Mouse (Mus musculus) spleen, embryonic (tissue): ENCODE measurements around the gene Akna.

Experiments
- CTCF ChIA-PET: fragments of 350-600 bp; sonication (Branson Sonifier 250); formaldehyde crosslinking; loops from one replicate; lab custom pipeline; 2022; lab: Charles Lee

Gene Akna

DNA sequence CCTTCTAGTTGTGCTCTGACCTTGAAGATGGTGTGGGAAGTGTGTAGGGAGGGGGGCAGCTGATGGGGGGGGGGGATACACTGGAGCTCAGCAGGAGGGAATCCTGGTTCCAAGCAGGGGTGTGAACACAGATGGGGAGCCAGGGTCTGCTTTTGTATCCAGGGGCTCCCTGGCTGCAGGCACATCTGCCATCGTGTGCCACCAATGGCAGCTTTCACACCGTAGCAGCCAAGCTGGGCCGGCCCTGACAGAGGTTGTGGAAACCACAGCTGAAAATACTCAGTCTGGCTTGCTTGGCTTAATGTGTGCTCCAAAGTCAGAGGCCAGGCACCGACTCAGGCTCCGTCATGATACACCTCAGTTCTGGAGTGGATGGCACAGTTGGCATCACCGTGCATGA lies 15.1 kb downstream of the Akna start:
- CTCF ChIA-PET: no interaction called here

DNA sequence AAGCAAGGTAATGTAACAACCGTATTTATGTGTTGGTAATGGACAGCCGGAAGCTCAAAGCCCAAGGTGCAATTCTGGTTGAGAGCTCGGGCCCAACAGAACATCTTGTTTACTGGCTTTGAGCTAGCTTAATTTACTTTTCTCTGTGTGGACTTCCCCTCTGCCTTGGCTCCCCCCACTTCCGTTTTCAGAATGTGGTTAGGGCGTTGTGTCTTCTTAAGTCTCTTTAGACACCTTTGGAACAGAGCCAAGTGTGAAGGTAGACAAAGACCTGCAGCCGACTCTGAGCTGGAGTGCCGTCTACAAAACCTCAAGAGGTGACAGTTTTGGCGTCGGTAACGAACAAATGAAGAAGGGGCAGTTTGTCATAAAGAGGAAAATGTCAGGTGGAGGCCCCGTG lies 17.4 kb downstream of the Akna start:
- CTCF ChIA-PET: interaction anchor here (0.5 to 0.7 kb wide), 2 partner anchors 17 to 630 kb away, joined by 3 read pairs; no protein-coding TSS in a partner anchor

DNA sequence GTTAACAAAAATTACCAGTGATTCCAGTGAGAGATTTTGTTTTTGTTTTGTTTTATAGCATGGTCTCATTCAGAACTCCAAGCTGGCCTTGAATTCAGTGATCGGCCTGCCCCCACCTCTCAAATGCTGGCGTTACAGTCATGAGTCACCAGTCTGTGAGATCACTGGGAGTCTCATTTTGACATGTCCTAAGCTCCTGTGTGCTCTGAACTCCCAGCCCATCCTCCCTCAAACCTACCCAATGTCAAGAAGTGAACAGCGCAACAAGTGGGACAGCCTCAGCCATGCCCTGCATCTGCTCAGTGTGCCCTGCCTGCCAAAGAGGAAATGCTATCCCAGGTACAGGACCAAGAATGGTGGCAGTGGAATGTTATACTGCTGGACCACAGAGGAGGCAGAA lies 17.9 kb downstream of the Akna start:
- CTCF ChIA-PET: interaction anchor here (0.5 to 0.7 kb wide), 2 partner anchors 16 to 630 kb away, joined by 3 read pairs; no protein-coding TSS in a partner anchor

DNA sequence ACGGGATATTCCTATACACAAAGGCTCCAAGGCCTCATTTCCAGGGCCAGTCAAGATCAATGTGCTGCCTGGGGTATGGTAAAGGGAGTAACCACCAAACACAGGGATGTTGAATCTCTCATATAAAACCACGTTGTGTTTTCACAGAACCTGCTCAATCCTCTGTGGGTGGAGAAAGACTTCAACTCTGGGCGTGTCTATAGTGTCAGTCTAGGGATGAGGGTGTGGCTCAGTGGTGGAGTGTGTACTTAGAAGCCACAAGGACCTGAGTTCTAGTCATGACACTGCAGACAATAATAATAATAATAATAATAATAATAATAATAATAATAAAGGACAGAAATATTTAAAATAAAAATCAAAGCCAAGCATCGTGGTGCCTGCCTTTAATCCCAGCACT lies 18.9 kb downstream of the Akna start:
- CTCF ChIA-PET: interaction anchor here (0.7 kb wide), 1 partner anchor 8 kb away, joined by 3 read pairs; no protein-coding TSS in a partner anchor

DNA sequence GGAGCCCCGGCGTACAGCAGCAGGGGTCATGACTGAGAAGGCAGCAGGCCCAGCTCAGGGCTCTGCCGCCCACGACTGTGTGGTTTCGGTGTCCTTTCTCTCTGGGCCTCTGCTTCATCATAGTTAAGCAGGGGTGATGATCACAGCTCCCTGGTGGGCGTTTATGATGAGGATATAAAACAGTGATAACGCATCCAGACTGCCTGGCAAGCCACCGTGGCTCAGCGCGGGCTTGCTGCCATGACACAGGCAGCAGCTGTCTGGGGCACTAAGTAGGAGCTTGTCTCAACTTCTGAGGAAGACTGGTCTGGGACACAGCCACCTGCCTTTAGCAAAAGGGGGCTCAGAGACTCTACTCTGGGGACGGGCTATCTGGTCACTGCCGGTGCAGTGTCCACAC lies 19.7 kb downstream of the Akna start:
- CTCF ChIA-PET: interaction anchor here (0.6 kb wide), 1 partner anchor 9 kb away, joined by 3 read pairs; no protein-coding TSS in a partner anchor

DNA sequence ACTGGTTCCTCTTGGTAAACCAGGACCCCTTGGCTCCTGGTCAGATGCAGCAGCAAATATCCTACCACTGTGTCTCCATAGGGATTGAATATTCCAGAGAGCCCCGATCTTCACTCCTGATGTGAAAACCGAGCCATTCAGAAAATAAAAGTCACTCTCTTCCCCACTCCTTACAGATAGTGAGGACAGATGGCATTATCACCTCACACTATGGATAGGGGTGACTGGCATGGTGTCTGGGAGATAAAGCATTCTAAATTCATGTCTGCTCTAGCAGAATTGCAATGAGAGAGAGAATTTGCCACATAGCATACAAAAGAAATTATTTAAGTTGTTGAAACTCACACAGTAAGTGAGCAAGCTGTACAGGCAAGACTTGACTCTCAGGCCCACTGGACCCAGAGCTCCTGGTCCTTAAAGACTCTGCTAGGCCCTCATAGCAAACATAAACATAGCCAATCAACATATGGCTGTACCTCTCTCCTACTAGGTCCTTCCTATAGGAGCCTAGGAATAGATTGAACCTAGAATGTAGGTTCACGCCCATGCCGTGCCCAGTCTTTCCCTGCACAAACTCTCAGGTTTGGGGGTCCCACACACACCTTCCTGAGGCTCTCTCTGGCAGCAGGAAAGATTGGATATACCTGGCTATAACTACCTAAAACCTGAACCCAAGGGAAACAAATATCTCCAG lies 20.3 kb downstream of the Akna start:
- CTCF ChIA-PET: interaction anchor here (0.6 kb wide), 1 partner anchor 9 kb away, joined by 3 read pairs; no protein-coding TSS in a partner anchor

DNA sequence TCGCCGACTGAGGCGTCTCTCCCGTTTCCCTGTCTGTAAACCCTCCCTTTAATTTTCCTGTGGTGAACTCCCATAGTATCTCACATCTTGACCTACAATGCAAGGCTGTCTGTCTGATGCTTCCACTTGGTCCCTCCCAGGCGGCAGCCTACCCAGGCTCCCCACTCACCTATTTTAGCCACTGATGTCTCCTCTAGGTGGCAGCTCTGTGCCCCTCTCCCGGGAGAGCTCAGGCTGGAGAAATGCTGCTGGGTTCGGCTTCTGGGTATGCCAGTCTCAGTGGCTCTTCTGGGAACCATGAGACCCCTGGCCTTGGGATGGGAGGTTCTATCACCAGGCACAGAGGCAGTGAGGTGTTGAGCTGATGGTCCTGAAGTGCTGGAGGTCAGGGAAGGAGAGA lies 25.7 kb downstream of the Akna start:
- CTCF ChIA-PET: interaction anchor here (0.7 to 1.2 kb wide), 2 partner anchors 32 to 169 kb away, joined by 3 read pairs; no protein-coding TSS in a partner anchor

DNA sequence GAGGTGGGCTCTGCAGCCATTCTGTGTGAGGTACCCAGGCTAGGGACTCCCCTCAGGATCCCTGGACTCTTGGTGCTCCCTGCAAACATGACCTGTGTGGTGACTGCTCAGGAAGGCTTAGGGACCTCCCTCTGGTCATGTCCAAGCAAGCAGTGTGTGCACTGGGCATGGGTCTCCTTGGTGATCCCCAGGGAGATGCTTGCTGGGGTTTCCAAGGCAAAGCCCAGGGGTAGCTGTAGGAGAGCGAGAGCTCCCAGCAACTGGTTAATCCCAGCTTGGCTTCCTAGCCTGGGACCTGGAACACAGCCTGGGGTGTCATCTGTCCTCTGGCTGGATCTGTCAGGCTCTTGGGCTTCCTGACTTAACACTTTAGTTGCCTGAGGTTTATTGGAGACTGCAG lies 27.8 kb downstream of the Akna start:
- CTCF ChIA-PET: interaction anchor here (1.0 kb wide), 1 partner anchor 33 kb away, joined by 3 read pairs; no protein-coding TSS in a partner anchor

DNA sequence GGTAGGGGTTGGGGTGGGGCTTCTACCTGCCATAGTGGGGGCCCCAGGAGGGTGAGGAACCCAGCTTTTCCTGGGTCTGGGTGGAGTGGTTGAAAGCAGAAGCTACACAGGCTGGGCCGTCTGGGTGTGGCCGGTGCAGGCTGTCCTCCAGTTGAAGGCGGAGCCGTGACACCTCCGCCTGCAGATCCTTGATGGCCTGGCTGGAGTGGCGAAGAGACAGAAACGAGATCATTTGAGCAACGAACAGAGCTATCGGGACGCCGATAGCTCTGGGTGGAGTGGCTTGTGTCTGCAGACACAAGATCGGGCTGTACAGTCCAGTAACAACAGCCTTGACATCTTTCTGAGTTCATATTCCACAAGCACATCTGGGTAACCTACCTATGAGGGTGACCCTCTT lies 28.8 kb downstream of the Akna start:
- CTCF ChIA-PET: no interaction called here

DNA sequence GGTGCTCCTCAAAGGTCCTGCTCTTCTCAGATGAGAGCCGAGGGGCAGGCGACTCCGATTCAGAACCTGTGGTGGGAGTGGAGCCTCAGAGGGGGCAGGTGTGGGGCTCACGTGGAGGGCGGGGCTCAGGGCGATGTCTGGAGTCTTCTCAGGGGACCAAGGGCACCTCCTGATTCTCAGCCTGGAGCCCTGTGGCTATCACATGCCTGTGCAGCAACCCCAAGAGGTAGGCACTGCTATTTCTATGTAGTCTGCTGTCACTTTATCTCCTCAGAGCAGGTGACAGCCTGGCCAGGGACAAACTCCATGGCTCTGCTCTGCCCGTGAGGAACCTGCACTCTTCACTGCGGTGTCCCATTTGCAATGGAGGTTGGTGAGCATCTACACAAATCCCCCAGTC lies 29.8 kb downstream of the Akna start:
- CTCF ChIA-PET: interaction anchor here (0.6 kb wide), 1 partner anchor 34 kb away, joined by 3 read pairs; no protein-coding TSS in a partner anchor

DNA sequence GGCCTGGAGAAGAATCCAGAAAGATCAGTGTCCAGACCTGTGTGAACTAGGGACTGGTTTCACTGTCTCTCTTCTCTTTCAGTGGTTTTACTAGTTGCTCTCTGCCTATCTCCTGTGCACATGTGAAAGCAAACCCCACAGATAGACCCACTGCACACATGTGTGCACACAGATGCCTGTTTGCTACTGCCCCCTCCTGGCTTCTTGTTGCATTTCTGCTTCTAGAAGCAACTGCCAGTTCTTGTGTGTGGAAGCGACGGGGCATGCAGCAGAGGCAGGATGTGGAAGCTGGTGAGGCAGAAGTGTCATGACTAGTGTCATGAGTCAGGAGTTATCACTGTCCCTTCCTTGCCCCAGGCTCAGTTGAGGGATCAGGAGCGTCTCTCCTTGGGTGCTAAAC lies 31.3 kb downstream of the Akna start:
- CTCF ChIA-PET: no interaction called here

DNA sequence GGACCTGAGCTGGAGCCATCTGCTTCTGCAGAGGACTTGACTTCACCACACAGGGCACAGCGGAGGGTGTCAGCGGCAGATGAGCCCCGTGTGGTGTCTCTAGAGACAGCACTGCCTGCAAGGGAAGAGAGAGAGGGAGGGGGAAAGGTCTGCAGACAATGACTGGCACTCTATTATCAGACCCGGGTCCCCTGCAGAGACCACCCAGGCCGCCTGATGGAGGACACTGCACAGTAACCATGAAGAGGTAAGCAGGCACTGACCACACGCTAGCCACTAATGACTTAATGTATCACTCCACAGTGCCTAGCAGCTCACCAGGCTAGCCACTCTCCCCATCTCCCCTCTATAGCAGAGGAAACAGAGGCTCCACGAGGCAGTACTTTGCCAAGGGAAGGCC lies 32.3 kb downstream of the Akna start:
- CTCF ChIA-PET: no interaction called here

DNA sequence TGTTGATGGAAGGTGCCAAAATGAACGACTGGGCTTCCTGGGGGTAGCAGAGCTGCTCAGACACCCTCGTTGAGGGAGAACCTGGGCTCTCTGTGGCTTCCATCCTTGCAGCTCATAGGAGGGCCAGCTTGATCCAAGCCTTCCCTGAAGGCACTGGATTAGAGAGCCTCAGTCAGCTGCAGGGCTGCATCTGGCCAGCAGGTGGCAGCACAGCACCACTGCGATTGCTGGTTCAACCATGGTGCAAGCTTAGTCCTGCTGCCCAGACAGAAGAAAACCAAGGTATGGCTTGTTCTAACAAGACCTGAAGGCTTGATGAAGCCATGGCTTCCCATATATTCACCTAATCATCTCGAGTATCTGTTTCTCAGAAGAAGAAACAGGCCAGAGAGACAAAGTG lies 34.6 kb downstream of the Akna start:
- CTCF ChIA-PET: interaction anchor here (1.0 to 1.7 kb wide), 4 partner anchors 17 to 40 kb away, joined by 3 to 6 read pairs (median 4); no protein-coding TSS in a partner anchor

DNA sequence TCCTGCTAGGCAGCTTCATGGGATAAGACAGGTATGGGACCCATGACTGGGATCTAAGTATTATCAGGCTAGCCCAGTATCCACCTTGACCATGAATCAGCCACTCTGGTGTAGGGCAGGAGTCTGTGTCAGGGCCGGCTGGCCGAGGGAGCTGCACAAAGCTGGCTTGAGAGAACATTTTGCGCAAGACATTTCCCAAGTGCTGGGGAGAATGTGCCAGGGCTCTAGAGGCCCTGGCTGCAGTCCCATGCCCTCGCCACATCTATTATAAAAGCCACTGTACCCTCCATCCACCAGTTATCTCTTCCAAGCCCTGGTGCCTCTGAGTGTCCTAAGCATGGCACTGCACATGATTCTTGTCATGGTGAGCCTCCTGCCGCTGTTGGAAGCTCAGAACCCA lies 41.0 kb downstream of the Akna start, which contains the start of gene Orm2:
Orm2 (plus strand) TSS at position 300 of the 400 bp plus-strand sequence.
- CTCF ChIA-PET: no interaction called here

DNA sequence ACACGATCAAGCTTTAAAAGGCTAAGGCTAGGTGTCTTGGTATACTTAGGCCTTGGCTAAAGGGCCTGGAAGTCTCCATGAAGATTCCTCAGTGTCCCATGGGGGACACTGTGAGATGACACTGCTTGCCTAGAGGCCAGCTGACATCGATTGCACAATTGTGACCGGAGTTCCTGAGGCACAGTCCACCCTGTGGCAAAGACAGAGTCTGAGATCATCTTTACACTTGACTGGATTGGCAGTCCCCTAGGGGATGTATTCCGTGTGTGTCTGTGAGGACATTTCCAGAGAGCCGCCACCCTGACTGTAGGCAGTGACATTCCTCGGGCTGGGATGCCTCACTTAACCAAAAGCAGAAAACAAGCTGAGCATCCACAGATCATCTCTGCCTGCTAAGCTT lies 43.3 kb downstream of the Akna start:
- CTCF ChIA-PET: no interaction called here

DNA sequence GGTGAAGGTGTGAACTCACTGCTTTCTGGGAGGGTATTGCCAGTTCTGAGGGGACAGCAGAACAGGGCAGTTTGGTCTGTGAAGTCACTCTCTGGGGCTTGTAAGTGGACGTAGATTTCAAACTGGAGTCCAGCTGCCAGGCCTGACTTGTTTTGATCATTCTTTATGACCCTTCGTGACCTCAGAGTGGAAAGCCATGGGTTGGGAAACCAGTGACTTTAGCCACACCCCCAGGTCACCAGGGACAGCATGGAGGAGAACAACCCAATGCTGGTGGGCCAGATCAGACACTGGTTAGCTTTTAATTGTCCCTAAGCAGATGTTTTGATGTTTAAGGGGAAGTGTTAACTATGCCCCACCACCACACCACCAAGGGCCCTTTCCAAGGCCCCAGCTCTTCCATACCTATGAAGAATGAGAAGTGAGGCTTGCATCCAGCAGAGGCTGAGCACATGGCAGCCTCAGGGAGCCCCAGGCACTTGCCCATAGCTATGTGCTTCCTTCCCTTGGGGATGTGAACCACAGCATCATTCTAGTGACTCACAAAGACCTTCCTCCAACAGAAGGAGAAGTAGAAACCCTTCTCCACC lies 46.1 kb downstream of the Akna start:
- CTCF ChIA-PET: interaction anchor here (0.6 kb wide), 1 partner anchor 128 kb away, joined by 3 read pairs; no protein-coding TSS in a partner anchor

DNA sequence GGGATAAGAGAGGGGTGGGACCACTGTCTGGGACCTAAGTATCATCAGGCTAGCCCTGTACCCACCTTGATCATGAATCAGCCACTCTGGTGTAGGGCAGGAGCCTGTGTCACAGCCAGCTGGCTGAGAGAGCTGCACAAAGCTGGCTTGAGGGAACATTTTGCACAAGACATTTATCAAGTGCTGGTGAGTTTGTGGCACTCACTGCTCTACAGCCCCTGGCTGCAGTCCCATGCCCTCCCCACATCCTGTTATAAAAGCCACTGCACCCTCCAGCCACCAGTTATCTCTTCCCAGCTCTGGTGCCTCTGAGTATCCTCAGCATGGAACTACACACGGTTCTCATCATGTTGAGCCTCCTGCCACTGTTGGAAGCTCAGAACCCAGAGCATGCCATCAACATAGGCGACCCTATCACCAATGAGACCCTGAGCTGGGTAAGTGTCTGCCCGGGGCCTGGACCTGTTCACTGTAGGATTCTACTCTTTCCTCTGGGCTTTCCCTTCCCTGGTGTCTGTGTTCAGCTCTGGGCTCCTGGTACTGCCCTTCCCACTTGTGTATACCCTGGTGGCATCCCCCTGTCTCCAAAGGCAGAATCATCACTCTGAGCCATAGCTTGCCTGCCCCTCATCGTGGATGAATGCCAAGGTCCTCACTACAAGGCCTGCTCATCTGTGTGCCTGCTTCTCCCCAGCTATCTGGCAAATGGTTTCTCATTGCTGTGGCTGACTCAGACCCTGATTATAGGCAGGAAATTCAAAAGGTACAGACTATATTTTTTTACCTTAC lies 47.1 kb downstream of the Akna start, which contains the start of gene Orm3:
Orm3 (plus strand) TSS at position 286 of the 789 bp plus-strand sequence.
- CTCF ChIA-PET: interaction anchor here (0.6 kb wide), 1 partner anchor 129 kb away, joined by 3 read pairs; no protein-coding TSS in a partner anchor

DNA sequence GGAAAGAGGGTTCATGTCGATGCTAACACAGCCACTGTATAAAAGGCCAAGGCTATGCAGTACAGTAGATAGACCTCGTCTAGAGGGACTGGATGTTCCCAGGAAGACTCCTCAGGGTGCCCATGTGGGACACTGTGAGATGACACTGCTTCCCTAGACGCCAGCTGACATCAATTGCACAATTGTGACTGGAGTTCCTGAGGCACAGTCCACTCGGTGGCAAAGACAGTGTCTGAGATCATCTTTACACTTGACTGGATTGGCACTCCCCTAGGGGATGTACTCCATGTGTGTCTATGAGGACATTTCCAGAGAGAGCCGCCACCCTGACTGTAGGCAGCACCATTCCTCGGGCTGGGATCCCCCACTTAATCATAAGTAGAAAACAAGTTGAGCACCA lies 54.6 kb downstream of the Akna start:
- CTCF ChIA-PET: no interaction called here

DNA sequence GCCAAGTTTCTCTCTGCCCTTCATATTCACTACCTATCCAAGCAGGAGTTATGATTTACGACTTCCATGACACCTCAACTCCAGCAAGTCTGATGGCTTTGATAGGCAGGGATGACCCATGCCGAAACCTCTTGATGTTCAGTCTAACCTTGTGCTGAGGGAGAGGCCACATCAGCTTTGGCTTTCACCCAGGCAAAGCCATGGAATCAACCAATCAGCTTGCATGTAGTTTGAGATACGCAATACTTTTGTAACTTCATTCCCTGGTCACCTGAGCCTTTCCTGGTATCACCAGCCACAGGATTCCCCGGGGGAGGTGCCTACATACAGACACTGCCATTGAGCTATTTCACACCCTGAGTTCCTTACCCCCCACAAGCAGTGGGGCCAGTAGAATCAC lies 56.5 kb downstream of the Akna start:
- CTCF ChIA-PET: no interaction called here

DNA sequence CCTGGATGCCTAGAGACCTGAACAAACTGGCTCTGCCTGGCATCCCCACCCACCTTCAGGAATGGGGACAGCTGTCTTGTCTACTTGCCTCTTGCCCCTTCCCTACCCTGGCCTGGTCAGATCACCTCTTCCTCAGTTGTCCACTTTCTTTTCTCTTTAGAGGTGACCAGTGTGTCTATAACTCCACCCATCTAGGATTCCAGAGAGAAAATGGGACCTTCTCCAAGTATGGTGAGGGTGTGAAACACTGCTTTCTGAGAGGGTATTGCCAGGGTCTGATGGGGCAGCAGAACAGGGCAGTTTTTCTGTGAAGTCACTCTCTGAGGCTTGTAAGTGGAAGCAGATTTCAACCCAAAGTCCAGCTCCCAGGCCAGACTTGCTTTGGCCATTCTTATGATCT lies 57.9 kb downstream of the Akna start:
- CTCF ChIA-PET: no interaction called here

DNA sequence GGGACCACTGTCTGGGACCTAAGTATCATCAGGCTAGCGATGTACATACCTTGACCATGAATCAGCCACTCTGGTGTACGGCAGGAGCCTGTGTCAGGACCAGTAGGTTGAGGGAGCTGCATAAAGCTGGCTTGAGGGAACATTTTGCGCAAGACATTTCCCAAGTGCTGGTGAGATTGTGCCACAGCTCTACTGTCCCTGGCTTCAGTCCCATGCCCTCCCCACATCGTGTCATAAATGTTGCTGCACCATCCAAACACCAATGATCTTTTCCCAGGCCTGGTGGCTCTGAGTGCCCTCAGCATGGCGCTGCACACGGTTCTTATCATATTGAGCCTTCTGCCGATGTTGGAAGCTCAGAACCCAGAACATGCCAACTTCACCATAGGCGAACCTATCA lies 58.9 kb downstream of the Akna start, which contains the start of gene Orm1:
Orm1 (plus strand) TSS at position 266 of the 400 bp plus-strand sequence.
- CTCF ChIA-PET: no interaction called here

DNA sequence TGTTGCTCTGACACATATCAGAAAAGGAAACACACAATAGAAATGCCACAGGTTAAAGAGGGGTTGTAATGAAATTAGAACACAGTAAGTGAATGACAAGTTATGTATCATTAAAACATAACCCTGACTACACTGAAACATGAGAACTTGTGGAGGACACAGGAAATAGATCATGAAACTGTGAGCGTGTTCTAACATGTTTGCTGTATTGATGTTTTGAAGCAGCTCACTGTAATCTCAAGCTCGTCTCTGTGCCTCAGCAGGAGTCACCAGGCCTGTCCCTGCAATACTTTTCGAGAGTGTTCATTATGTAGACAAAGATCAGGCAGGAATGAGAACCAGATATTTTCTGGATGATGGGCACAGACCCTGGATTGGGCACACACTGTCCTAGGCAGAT lies 59.5 kb downstream of the Akna start:
- CTCF ChIA-PET: no interaction called here
